Mouse (Mus musculus) embryonic fibroblast, embryonic 13.5 days (primary cell): Measurements from ENCODE around the gene Parp2. TPM values are rescaled to one million over a fixed set of nuclear protein-coding genes. Genes with fewer than 3 reads are reported as not detected.

Experiments
- H3K27ac ChIP-seq: 2 replicates; pipeline ENCODE4 v1.5.1; 2012; ENCODE audit warnings: low read length, control low read depth, inconsistent platforms; ENCODE audit not compliant: insufficient read depth
- H3K4me1 ChIP-seq: 2 replicates; pipeline ENCODE4 v1.6.1; 2011; ENCODE audit warnings: low read length; ENCODE audit not compliant: control insufficient read depth, insufficient read depth
- H3K4me3 ChIP-seq: 2 replicates; pipeline ENCODE4 v1.5.1; 2011; ENCODE audit warnings: mild to moderate bottlenecking, control low read depth, low read length; ENCODE audit not compliant: insufficient read depth
- CTCF ChIP-seq: IDR thresholded peaks from 2 replicates; pipeline ENCODE4 v1.5.1; 2011; ENCODE audit warnings: mild to moderate bottlenecking, control low read depth, low read length, moderate library complexity, borderline replicate concordance; ENCODE audit not compliant: insufficient read depth
- POLR2A ChIP-seq: IDR thresholded peaks from 2 replicates; pipeline ENCODE4 v1.6.1; 2011; ENCODE audit warnings: low read depth, mild to moderate bottlenecking, control low read depth, low read length, moderate library complexity
- polyA plus RNA-seq: library from polyadenylated mRNA; stranded (reverse); fragments of >200 nt; gene quantifications from 2 replicates; pipeline ENCODE4 v1.2.4, GENCODE M21; 2011; ENCODE audit warnings: low read depth; ENCODE audit not compliant: missing spikeins, insufficient read length

Parp2 gene
- 31.2 and 43.4 TPM in 2 replicates for polyA plus RNA-seq

DNA sequence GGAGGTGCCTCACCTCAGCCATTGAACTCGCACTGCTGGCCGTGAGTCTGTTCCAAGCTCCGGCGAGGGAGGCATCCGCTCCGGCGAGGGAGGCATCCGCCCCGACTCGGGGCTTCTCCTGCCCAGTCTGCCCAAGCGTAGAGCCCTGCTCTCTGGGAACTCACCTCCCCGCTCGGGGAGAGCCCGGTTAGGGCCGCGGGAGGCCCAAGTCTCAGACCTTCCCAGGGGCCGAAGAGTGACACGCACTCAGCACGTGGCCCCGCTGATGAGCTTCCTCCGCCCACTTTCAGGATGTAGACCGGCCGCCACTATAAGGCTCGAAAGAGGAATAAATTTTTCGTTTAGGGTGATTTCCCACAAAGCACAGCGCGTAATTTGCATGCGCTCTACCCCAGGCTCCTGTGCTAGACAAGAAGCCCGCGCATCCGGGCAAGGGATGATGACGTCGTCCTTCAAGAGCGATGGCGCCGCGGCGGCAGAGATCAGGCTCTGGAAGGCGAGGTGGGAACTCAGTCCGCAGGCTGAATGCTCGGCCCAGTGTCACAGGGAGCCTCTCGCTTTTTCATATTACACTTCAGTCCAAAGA, at the start of gene Parp2, which contains the start of gene Ccnb1ip1:
Gene Parp2, plus strand, starts transcription at position 355 of the 586 bp plus-strand sequence.
Gene Ccnb1ip1, minus strand, starts transcription at position 246 of the 586 bp plus-strand sequence.
- TF ChIP-seq POLR2A: peak; percentile 87
- TF ChIP-seq CTCF: no peak
- Histone ChIP-seq H3K27ac (peak within 1 kb of the TSS; percentile 53), H3K4me3 (peak within 1 kb of the TSS; percentile 92), H3K4me1 (peaks cover 3% of the 10 kb centered on the region)

- no peaks in the 10 kb centered on the region for H3K4me1 ChIP-seq
- no peak overlapping the region for H3K27ac ChIP-seq
- TF ChIP-seq POLR2A: no peak
- TF ChIP-seq CTCF: no peak
- H3K4me3 ChIP-seq: no peak overlapping the region
Observed at GRCm38 (mm10) chr14:50758416-50759085, 49.1 kb upstream of the Parp2 start.

DNA sequence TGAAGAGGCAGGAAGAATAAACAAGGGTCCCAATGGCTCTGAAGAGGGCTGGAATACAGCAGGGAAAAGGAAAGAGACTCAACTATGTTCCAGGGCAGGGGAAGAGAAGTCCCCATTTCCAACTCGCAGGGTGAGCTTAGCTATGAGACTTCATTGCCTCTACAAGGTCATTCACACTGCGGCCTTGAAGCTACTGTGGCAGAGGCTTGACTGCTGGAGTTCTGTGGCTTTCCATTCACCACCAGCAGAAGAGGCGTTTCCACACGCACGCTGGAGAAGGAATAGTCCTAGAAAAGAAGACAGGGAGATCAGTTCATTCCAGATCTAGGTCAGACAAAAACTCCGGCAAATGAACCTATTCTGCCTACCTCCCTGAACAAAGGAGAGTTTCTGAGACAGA, 41.9 kb upstream of the Parp2 start:
- H3K4me3 ChIP-seq: no peak overlapping the region

DNA sequence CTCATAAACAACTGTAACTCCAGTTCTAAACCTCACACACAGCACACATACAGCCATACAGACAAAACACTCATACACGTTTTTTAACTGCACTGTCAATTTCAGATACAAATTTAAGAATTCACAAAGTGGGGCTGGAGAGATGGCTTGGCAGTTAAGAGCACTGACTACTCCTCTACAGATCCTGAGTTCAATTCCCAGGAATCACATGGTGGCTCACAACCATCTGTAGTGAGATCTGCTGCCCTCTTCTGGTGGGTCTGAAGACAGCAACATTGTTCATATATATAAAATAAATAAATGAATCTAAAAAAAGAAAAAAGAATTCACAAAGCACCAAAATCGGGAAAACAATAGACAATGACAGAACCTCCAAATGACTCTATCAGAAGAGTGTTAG, 36.3 kb upstream of the Parp2 start:
- Histone ChIP-seq H3K4me1 (no peaks in the 10 kb centered on the region), H3K27ac (no peak overlapping the region), H3K4me3 (no peak overlapping the region)
- TF ChIP-seq POLR2A (no peak), CTCF (no peak)

More for the DNA sequence above, 41.9 kb upstream of the Parp2 start:
- no peak overlapping the region for H3K27ac ChIP-seq
- no peak for TF ChIP-seq CTCF
- TF ChIP-seq POLR2A: no peak
- no peaks in the 10 kb centered on the region for H3K4me1 ChIP-seq

- no peak overlapping the region for H3K4me3 ChIP-seq
- no peak overlapping the region for H3K27ac ChIP-seq
- no peaks in the 10 kb centered on the region; the same call in 1 of the 2 replicates for H3K4me1 ChIP-seq
- TF ChIP-seq POLR2A (no peak), CTCF (no peak)
Observed at GRCm38 (mm10) chr14:50782166-50782565, 25.5 kb upstream of the Parp2 start.

GRCm38 (mm10) chr14:50784391-50785250, 23.0 kb upstream of the Parp2 start:
- no peak overlapping the region for H3K27ac ChIP-seq
- no peak for TF ChIP-seq POLR2A
- no peak for TF ChIP-seq CTCF
- H3K4me3 ChIP-seq: peak overlapping the region; percentile 98
- H3K4me1 ChIP-seq: no peaks in the 10 kb centered on the region; the same call in 1 of the 2 replicates

GRCm38 (mm10) chr14:50785251-50785637, 22.4 kb upstream of the Parp2 start, which contains the start of gene Ttc5:
Ttc5 (minus strand) TSS chr14:50785519.
- no peaks in the 10 kb centered on the region; the same call in 1 of the 2 replicates for H3K4me1 ChIP-seq
- TF ChIP-seq CTCF (peak; percentile 71), POLR2A (peak; percentile 84)
- H3K4me3 ChIP-seq: peak within 1 kb of the TSS; percentile 98

GRCm38 (mm10) chr14:50788157-50788556, 19.5 kb upstream of the Parp2 start:
- H3K27ac ChIP-seq: no peak overlapping the region
- H3K4me1 ChIP-seq: no peaks in the 10 kb centered on the region; the same call in 1 of the 2 replicates
- H3K4me3 ChIP-seq: no peak overlapping the region
- TF ChIP-seq CTCF (no peak), POLR2A (no peak)

More at GRCm38 (mm10) chr14:50785251-50785637, 22.4 kb upstream of the Parp2 start, which contains the start of gene Ttc5:
- no peak within 1 kb of the TSS for H3K27ac ChIP-seq

DNA sequence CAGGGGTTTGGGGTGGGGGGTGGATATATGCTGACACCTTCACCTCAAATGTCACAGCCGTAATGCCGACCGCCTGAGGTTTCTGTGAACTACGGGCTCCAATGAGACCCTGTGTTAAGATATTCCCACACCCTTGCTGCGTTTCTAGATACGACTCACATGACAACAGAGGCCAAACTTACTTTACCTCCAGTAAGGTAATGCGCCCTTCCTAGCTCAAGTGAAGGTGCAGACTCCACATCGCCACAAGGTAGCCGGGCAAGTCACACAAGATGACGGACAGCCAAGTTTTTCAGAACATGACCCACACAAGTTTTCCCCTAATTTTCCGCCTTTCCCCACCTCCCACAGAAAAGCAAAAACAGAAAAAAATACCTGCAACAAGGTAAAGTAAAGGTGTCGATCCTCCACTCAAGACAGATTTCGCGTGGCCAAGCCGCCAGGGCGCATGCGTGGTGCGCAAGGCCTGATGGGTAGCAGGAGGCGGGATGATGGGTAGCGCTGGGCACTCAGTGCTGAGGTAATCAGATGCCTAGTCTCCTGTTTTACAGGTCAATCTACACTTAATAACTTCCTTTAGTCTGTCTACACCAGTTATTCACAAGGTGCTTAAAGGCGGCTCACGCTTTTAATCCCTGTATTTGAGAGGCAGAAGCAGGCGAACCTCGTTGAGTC, 12.2 kb upstream of the Parp2 start:
- TF ChIP-seq CTCF (no peak), POLR2A (no peak)
- Histone ChIP-seq H3K4me3 (no peak overlapping the region), H3K27ac (no peak overlapping the region), H3K4me1 (no peaks in the 10 kb centered on the region)
